ENCODE assay signal across 8 mouse cellular contexts in genomic region chr6:30736864-30737547, GRCm38 (mm10). TPM values are rescaled to one million over a fixed set of nuclear protein-coding genes. Genes with fewer than 3 reads are reported as not detected.
A peak's percentile ranks its signal among the peaks of the same experiment; 100 is the strongest.
DNase-seq lines count a peak whose midpoint lies in the region; ATAC-seq lines count a peak whose summit lies in the region.

No protein-coding gene starts in this region.

- H3K4me3 ChIP-seq in hindbrain, embryonic 13.5 days, result peak overlapping the region; percentile 61

- ATAC-seq in hindbrain, embryonic 13.5 days (ENCODE audit: low FRiP score), result peak; percentile 75

- WGBS in hindbrain, embryonic 13.5 days, result 52% methylated on average over 29 of the region's 29 CpGs

- peaks cover 4% of the 10 kb centered on the region for H3K36me3 ChIP-seq in hindbrain, embryonic 13.5 days

- H3K9ac ChIP-seq in hindbrain, embryonic 13.5 days, result peak overlapping the region; percentile 69

- peak overlapping the region; percentile 91 for H3K27ac ChIP-seq in hindbrain, embryonic 13.5 days

- H3K9me3 ChIP-seq in hindbrain, embryonic 13.5 days, result peaks cover 37% of the 10 kb centered on the region

- H3K4me2 ChIP-seq in hindbrain, embryonic 13.5 days, result peak overlapping the region; percentile 58

- no peaks in the 10 kb centered on the region for H3K27me3 ChIP-seq in hindbrain, embryonic 13.5 days

- DNase-seq in adrenal gland, adult 8-10 months, result peak; percentile 57
- DNase-seq in cerebellum, postnatal 4 days (ENCODE audit: low spot score in 2 of 2), result peak; percentile 68 to 76
- peak; percentile 41 for DNase-seq in gastrocnemius, adult 18-20 months (ENCODE audit: low spot score)
- DNase-seq in left cerebral cortex, adult 18-20 months (ENCODE audit: low spot score in 2 of 2), result peak; percentile 60 to 70
- DNase-seq in lung, postnatal 25 days (ENCODE audit: low spot score), result peak; percentile 65
- peak; percentile 84 to 86 for DNase-seq in right cerebral cortex, postnatal 10 days (ENCODE audit: low spot score in 2 of 2)
- no peak for DNase-seq in thymus, adult 18-20 months

- peaks cover 41% of the 10 kb centered on the region for H3K4me1 ChIP-seq in hindbrain, embryonic 13.5 days (replicated peaks)

RNA-seq across cellular contexts. Expression of gene Mest, which starts 13.7 kb away (rescaled TPM):
- total RNA-seq in adrenal gland, adult 8-10 months (2022), result 10 to 100 TPM; 39.2 to 81.6 (median 52.6) TPM
- total RNA-seq in gastrocnemius, adult 18-20 months (2021), result 1 to 10 TPM; 1.8 to 3.2 TPM
- polyA plus RNA-seq in hindbrain, embryonic 13.5 days (2015; fragmentation: Nextera tagmentation; extraction: Ambion mirVana), result 367 and 379 TPM in 2 replicates
- total RNA-seq in left cerebral cortex, adult 18-20 months (2021), result 100 to 1,000 TPM in 1 of 2 experiments, 10 to 100 TPM in 1; 94.5 to 106 TPM

RNA-seq across cellular contexts. Expression of gene Cep41, which starts 43.5 kb away (rescaled TPM):
- total RNA-seq in adrenal gland, adult 8-10 months (2022), result 10 to 100 TPM in 1 of 4 experiments, 1 to 10 TPM in 3; 7.9 to 11.6 (median 8.6) TPM
- total RNA-seq in gastrocnemius, adult 18-20 months (2021), result under 1 TPM; 0.78 to 0.80 TPM
- polyA plus RNA-seq in hindbrain, embryonic 13.5 days (2015; fragmentation: Nextera tagmentation; extraction: Ambion mirVana), result 13.3 and 14.2 TPM in 2 replicates
- 1 to 10 TPM; 6.4 to 7.0 TPM for total RNA-seq in left cerebral cortex, adult 18-20 months (2021)

Comparison
In these comparisons a context has a peak if more than half of its experiments do, and no peak if none do; other contexts are left out.
1. DNase-seq: peak in adrenal gland, adult 8-10 months (single experiment), cerebellum, postnatal 4 days (2 of 2), gastrocnemius, adult 18-20 months (single experiment), left cerebral cortex, adult 18-20 months (2 of 2), lung, postnatal 25 days (single experiment) and right cerebral cortex, postnatal 10 days (2 of 2); none in thymus, adult 18-20 months (0 of 2).
2. RNA of gene Mest, which starts 13.7 kb away (total RNA-seq): 94.5 to 106 TPM in left cerebral cortex, adult 18-20 months and 39.2 to 81.6 TPM in adrenal gland, adult 8-10 months; 1.8 to 3.2 TPM in gastrocnemius, adult 18-20 months; every median in the first group is over 4 times any median in the second.
3. RNA of gene Cep41, which starts 43.5 kb away (total RNA-seq): 7.9 to 11.6 TPM in adrenal gland, adult 8-10 months and 6.4 to 7.0 TPM in left cerebral cortex, adult 18-20 months; 0.78 to 0.80 TPM in gastrocnemius, adult 18-20 months; every median in the first group is over 4 times any median in the second.